Mouse (Mus musculus) layer of hippocampus, adult 9-11 months (tissue): ENCODE results near the gene Rcn3.

Experiments used
- DNase-seq: peaks from one replicate; pipeline ENCODE4 v3.0.0; 2022

Gene Rcn3

GRCm38 (mm10) chr7:45069671-45070070, 22.4 kb downstream of the Rcn3 start:
- no peak for DNase-seq

- DNase-seq = no peak
Measured at GRCm38 (mm10) chr7:45068000-45068318, 24.1 kb downstream of the Rcn3 start.

- no peak for DNase-seq
Measured at GRCm38 (mm10) chr7:45067190-45067999, 24.6 kb downstream of the Rcn3 start.

- peak; percentile 95 for DNase-seq
Measured at GRCm38 (mm10) chr7:45062239-45062835, 29.7 kb downstream of the Rcn3 start, which contains the start of the genes Nosip and Prrg2. Nosip (plus strand) TSS chr7:45062429. Prrg2 (minus strand) TSS chr7:45062677.

- DNase-seq = no peak
Measured at GRCm38 (mm10) chr7:45061532-45062075, 30.4 kb downstream of the Rcn3 start.

GRCm38 (mm10) chr7:45060632-45061122, 31.3 kb downstream of the Rcn3 start:
- no peak for DNase-seq

GRCm38 (mm10) chr7:45058607-45059571, 33.1 kb downstream of the Rcn3 start:
- no peak for DNase-seq

- DNase-seq = no peak
Measured at GRCm38 (mm10) chr7:45056972-45057348, 35.1 kb downstream of the Rcn3 start.

GRCm38 (mm10) chr7:45056329-45056971, 35.6 kb downstream of the Rcn3 start:
- no peak for DNase-seq

GRCm38 (mm10) chr7:45053931-45054510, 38.0 kb downstream of the Rcn3 start:
- peak; percentile 99 for DNase-seq

- DNase-seq = peak; percentile 74
Measured at GRCm38 (mm10) chr7:45053117-45053930, 38.7 kb downstream of the Rcn3 start.

GRCm38 (mm10) chr7:45052862-45053116, 39.2 kb downstream of the Rcn3 start, which contains the start of gene Prr12:
Prr12 (minus strand) TSS chr7:45052881.
- DNase-seq = no peak

- DNase-seq = no peak
Measured at GRCm38 (mm10) chr7:45052181-45052861, 39.7 kb downstream of the Rcn3 start.

GRCm38 (mm10) chr7:45051601-45051974, 40.4 kb downstream of the Rcn3 start:
- no peak for DNase-seq

- peak; percentile 86 for DNase-seq
Measured at GRCm38 (mm10) chr7:45050945-45051600, 40.9 kb downstream of the Rcn3 start.

- DNase-seq = no peak
Measured at GRCm38 (mm10) chr7:45048923-45049657, 42.9 kb downstream of the Rcn3 start.

GRCm38 (mm10) chr7:45048001-45048890, 43.8 kb downstream of the Rcn3 start:
- DNase-seq = no peak

- DNase-seq = no peak
Measured at GRCm38 (mm10) chr7:45047491-45047890, 44.5 kb downstream of the Rcn3 start.
